Mouse (Mus musculus) myocyte (in vitro differentiated cells): ENCODE results near the gene Cblb. TPM values are rescaled to one million over a fixed set of nuclear protein-coding genes. Genes with fewer than 3 reads are reported as not detected.

Experiments
- H3K27me3 ChIP-seq: one replicate; pipeline ENCODE4 v1.6.1; 2011; ENCODE audit not compliant: control insufficient read depth, insufficient read depth, insufficient read length
- H3K36me3 ChIP-seq: one replicate; pipeline ENCODE4 v1.6.1; 2011; ENCODE audit not compliant: control insufficient read depth, insufficient read depth
- H3K4me2 ChIP-seq: one replicate; pipeline ENCODE4 v1.6.1; 2011; ENCODE audit warnings: low read depth, control low read depth
- H3K4me3 ChIP-seq: one replicate; pipeline ENCODE4 v1.5.1; 2011; ENCODE audit warnings: mild to moderate bottlenecking, control low read depth, moderate library complexity
- H3K79me2 ChIP-seq: one replicate; pipeline ENCODE4 v1.6.1; 2011; ENCODE audit not compliant: control insufficient read depth, insufficient read depth
- H3ac ChIP-seq: one replicate; pipeline ENCODE4 v1.6.1; 2011; ENCODE audit not compliant: control insufficient read depth, insufficient read length
- CEBPB ChIP-seq: IDR thresholded peaks from 2 replicates; pipeline ENCODE4 v1.6.1; 2011; ENCODE audit warnings: mild to moderate bottlenecking, moderate library complexity; ENCODE audit not compliant: poor library complexity, insufficient read depth, severe bottlenecking
- E2F4 ChIP-seq: IDR thresholded peaks from one replicate; pipeline ENCODE4 v1.6.1; 2011; ENCODE audit warnings: mild to moderate bottlenecking, control low read depth, moderate library complexity; ENCODE audit not compliant: insufficient read depth
- MAX ChIP-seq: IDR thresholded peaks from one replicate; pipeline ENCODE4 v1.6.1; 2011; ENCODE audit warnings: low read depth, mild to moderate bottlenecking, control low read depth
- MYOD1 ChIP-seq, 3 experiments: IDR thresholded peaks; one replicate each; pipeline ENCODE4 v1.6.1; 2011; ENCODE audit warnings: control low read depth in 2 of 3, low read depth in 2 of 3, mild to moderate bottlenecking in 2 of 3, moderate library complexity in 1 of 3; ENCODE audit not compliant: insufficient read length in 2 of 3, control insufficient read depth in 1 of 3
- MYOG ChIP-seq, 3 experiments: IDR thresholded peaks; one replicate each; pipeline ENCODE4 v1.6.1; 2011; ENCODE audit warnings: control low read depth in 2 of 3, low read depth in 2 of 3, mild to moderate bottlenecking in 2 of 3; ENCODE audit not compliant: insufficient read length in 2 of 3, control insufficient read depth in 1 of 3, insufficient read depth in 1 of 3
- POLR2A ChIP-seq: IDR thresholded peaks from one replicate; pipeline ENCODE4 v1.6.1; 2011; ENCODE audit warnings: low read depth, mild to moderate bottlenecking, control low read depth, moderate library complexity; ENCODE audit not compliant: insufficient read length
- POLR2AphosphoS2 ChIP-seq: IDR thresholded peaks from one replicate; pipeline ENCODE4 v1.6.1; 2011; ENCODE audit warnings: low read depth, control low read depth; ENCODE audit not compliant: insufficient read length
- REST ChIP-seq: IDR thresholded peaks from one replicate; pipeline ENCODE4 v1.6.1; 2011; ENCODE audit warnings: mild to moderate bottlenecking, control low read depth, moderate library complexity; ENCODE audit not compliant: insufficient read depth, insufficient read length
- SRF ChIP-seq: IDR thresholded peaks from one replicate; pipeline ENCODE4 v1.6.1; 2011; ENCODE audit warnings: low read depth; ENCODE audit not compliant: control insufficient read depth, insufficient read length
- TCF12 ChIP-seq: IDR thresholded peaks from one replicate; pipeline ENCODE4 v1.6.1; 2011; ENCODE audit warnings: mild to moderate bottlenecking, control low read depth; ENCODE audit not compliant: poor library complexity, insufficient read depth, severe bottlenecking
- TCF3 ChIP-seq: IDR thresholded peaks from one replicate; pipeline ENCODE4 v1.6.1; 2011; ENCODE audit warnings: low read depth, control low read depth; ENCODE audit not compliant: insufficient read length
- USF1 ChIP-seq: IDR thresholded peaks from one replicate; pipeline ENCODE4 v1.6.1; 2011; ENCODE audit warnings: low read depth, mild to moderate bottlenecking, control low read depth, moderate library complexity
- polyA plus RNA-seq: library from polyadenylated mRNA; unstranded; fragments of >200 nt; fragmentation: generic; extraction: Trizol; gene quantifications from one replicate; pipeline ENCODE4 v1.2.1, GENCODE M21; 2012; ENCODE audit warnings: missing spikeins

Gene Cblb
- polyA plus RNA-seq, 1 experiment: 7.7 TPM

GRCm38 (mm10) chr16:52148041-52148440, 117.0 kb downstream of the Cblb start:
- H3K79me2 ChIP-seq: no peaks in the 10 kb centered on the region
- no peaks in the 10 kb centered on the region for H3K27me3 ChIP-seq
- H3ac ChIP-seq: no peak overlapping the region
- no peak overlapping the region for H3K4me2 ChIP-seq
- H3K4me3 ChIP-seq: no peak overlapping the region
- H3K36me3 ChIP-seq: peaks cover 23% of the 10 kb centered on the region
- TF ChIP-seq SRF (no peak), MYOG (IDR thresholded peaks at IDR 0.05; ENCODE audit: control insufficient read depth in 1 of 3, insufficient read depth in 1 of 3, insufficient read length in 2 of 3, low read depth in 2 of 3) (no peak), POLR2A (no peak), REST (no peak), E2F4 (no peak), TCF12 (no peak), CEBPB (no peak)

GRCm38 (mm10) chr16:52149135-52149769, 118.2 kb downstream of the Cblb start:
- Histone ChIP-seq H3K36me3 (peaks cover 20% of the 10 kb centered on the region), H3ac (no peak overlapping the region), H3K27me3 (no peaks in the 10 kb centered on the region), H3K4me2 (no peak overlapping the region), H3K79me2 (no peaks in the 10 kb centered on the region), H3K4me3 (no peak overlapping the region)
- TF ChIP-seq MYOD1 (IDR thresholded peaks at IDR 0.05; ENCODE audit: control insufficient read depth in 1 of 3, insufficient read length in 2 of 3, low read depth in 2 of 3) (no peak), CEBPB (no peak), USF1 (no peak), POLR2AphosphoS2 (no peak), MAX (no peak), POLR2A (no peak), REST (no peak), TCF3 (no peak), TCF12 (no peak), E2F4 (no peak), MYOG (IDR thresholded peaks at IDR 0.05; ENCODE audit: control insufficient read depth in 1 of 3, insufficient read depth in 1 of 3, insufficient read length in 2 of 3, low read depth in 2 of 3) (no peak), SRF (no peak)

GRCm38 (mm10) chr16:52155030-52155696, 124.1 kb downstream of the Cblb start:
- no peak overlapping the region for H3ac ChIP-seq
- H3K79me2 ChIP-seq: no peaks in the 10 kb centered on the region
- no peak overlapping the region for H3K4me2 ChIP-seq
- TF ChIP-seq CEBPB (no peak), TCF12 (no peak), MYOD1 (IDR thresholded peaks at IDR 0.05; ENCODE audit: control insufficient read depth in 1 of 3, insufficient read length in 2 of 3, low read depth in 2 of 3) (no peak), POLR2A (no peak), REST (no peak), SRF (no peak), MAX (no peak), MYOG (IDR thresholded peaks at IDR 0.05; ENCODE audit: control insufficient read depth in 1 of 3, insufficient read depth in 1 of 3, insufficient read length in 2 of 3, low read depth in 2 of 3) (no peak), E2F4 (no peak), POLR2AphosphoS2 (no peak), TCF3 (no peak), USF1 (no peak)
- H3K27me3 ChIP-seq: no peaks in the 10 kb centered on the region
- H3K36me3 ChIP-seq: peaks cover 32% of the 10 kb centered on the region
- H3K4me3 ChIP-seq: no peak overlapping the region

GRCm38 (mm10) chr16:52159958-52160504, 129.0 kb downstream of the Cblb start:
- peaks cover 10% of the 10 kb centered on the region for H3K36me3 ChIP-seq
- no peaks in the 10 kb centered on the region for H3K79me2 ChIP-seq
- H3K4me3 ChIP-seq: no peak overlapping the region
- H3ac ChIP-seq: no peak overlapping the region
- TF ChIP-seq POLR2AphosphoS2 (no peak), E2F4 (no peak), MYOG (IDR thresholded peaks at IDR 0.05; ENCODE audit: control insufficient read depth in 1 of 3, insufficient read depth in 1 of 3, insufficient read length in 2 of 3, low read depth in 2 of 3) (no peak), SRF (no peak), CEBPB (no peak), REST (no peak), MYOD1 (IDR thresholded peaks at IDR 0.05; ENCODE audit: control insufficient read depth in 1 of 3, insufficient read length in 2 of 3, low read depth in 2 of 3) (no peak), TCF3 (no peak), MAX (no peak), TCF12 (no peak), POLR2A (no peak), USF1 (no peak)
- H3K4me2 ChIP-seq: no peak overlapping the region
- H3K27me3 ChIP-seq: no peaks in the 10 kb centered on the region
